Mouse (Mus musculus) cerebellum, adult 2 months (tissue): ENCODE data around the gene Hoxc5.

Source experiments
- CTCF ChIP-seq: fragments of 200-500 bp; IDR thresholded peaks from 2 replicates; pipeline ENCODE4 v1.5.1; 2011; ENCODE audit warnings: low read depth, mild to moderate bottlenecking, control low read depth, low read length, moderate library complexity, borderline replicate concordance; ENCODE audit not compliant: insufficient read depth
- POLR2A ChIP-seq: fragments of 200-500 bp; IDR thresholded peaks from 2 replicates; pipeline ENCODE4 v1.6.1; 2011; ENCODE audit warnings: low read length, control low read depth, borderline replicate concordance; ENCODE audit not compliant: insufficient read depth

DNA sequence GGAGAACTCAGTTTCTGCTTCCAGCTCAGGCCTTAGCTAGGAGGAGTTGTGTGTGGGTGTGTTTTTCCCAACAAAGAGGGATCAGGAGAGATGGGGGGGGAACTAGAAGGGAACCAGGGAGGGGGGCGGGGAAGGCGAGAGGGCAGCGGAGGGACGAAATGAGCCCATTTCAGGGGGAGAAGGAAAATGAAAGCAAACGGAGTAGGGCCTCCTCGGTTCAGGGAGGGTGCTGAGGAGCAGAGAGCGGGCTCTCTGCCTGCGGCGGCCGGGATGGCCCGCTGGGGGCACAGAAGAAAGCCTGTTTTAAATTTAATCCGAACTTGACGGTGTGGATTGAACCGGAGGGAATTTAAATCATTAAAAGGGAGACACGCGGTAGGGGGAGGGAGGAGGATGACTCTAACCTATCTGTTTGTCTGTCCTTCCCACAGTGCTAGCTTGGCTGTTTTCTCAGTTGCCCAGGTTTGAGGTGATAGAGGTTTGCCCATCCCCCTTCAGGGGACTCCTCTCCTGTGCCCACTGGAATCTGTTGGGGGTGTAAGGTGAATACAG lies 10.3 kb downstream of the Hoxc5 start:
- TF ChIP-seq POLR2A = no peak
- TF ChIP-seq CTCF = no peak
